Mouse (Mus musculus) layer of hippocampus, adult 9-11 months (tissue): ENCODE measurements at regions not wholly inside any gene's neighbourhood (a gene's known extent, or its start where the extent isn't known, plus 50 kb on each side); places are given as distances from the start of the nearest gene placed in this dataset.

Experiments
- DNase-seq: peaks from one replicate; pipeline ENCODE4 v3.0.0; 2022

DNA sequence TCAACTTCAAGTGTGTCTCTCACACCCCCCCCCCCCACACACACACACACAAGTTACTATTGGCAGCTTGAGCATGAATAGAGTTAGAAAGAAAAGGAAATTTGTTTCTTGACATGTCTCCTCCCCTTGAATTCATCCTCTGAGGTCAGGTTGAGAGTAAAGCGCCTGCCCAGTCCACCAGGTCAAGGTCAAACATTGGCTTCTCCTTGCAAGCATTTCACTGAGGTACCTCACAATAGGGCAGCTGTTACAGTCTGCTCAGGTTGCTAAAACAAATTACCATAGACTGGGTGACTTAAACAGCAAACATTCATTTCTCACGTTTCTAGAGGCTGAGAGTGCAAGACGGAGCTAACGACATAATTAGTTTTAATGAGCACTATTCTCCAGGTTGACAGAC is 344.2 kb downstream of the Galc start:
- no peak for DNase-seq

DNA sequence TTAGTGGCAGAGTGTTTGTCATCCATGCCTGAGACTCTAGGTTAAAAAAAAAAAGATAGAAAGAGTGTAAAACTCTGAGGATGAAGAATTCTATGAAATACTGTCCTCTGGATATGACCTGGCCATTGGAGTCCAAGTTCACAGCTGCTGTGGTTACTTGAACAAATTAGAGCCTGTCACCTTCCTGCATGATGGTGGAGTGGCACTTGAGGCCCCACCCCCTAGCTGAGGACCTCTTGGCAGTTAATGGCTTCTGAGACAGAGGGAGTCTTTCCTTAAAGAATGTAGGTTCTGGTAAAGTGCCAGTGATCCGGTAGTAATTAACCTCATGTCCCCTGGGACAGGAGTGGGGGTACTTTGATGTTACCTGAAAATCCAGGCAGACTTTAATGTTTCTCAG is 346.5 kb downstream of the Galc start:
- no peak for DNase-seq

DNA sequence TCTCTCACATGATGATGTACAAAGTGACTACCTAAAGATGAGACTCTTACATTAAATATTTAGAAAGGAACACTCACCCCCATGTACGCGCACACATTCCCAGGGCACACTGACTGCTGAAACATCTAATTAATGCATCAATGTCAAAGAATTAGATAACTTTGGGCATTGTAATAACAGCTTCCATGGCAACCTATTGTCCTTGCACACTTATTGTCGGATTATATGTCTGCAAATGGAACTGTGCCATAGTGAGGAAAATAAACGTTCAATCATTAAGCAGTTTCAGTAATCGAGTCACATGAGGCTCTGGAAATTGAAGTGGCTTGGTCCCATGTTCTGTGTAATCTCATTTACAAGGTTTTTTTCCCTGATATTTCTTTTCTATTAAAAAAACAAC is 360.0 kb downstream of the Galc start:
- DNase-seq: no peak

GRCm38 (mm10) chr12:97898178-97898577 is 361.1 kb downstream of the Galc start:
- DNase-seq: no peak

DNA sequence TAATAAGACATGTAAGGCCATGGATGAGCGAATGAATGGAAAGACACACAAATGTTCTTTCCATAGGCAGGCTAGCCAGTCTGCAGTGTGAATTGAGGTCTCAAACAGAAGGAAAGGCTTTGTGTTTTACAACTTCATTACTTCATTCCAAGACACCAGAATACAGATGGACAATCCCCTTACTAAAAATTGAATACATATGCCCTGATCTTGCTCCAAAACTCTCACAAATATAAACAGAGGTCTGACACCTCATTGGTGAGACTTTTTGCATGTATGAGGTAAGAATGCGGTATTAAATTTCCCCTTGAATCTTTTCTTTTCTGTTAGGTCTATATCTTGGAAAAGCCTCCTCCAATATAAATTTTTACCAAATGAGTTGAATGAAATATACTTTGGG is 363.3 kb downstream of the Galc start:
- DNase-seq: no peak

DNA sequence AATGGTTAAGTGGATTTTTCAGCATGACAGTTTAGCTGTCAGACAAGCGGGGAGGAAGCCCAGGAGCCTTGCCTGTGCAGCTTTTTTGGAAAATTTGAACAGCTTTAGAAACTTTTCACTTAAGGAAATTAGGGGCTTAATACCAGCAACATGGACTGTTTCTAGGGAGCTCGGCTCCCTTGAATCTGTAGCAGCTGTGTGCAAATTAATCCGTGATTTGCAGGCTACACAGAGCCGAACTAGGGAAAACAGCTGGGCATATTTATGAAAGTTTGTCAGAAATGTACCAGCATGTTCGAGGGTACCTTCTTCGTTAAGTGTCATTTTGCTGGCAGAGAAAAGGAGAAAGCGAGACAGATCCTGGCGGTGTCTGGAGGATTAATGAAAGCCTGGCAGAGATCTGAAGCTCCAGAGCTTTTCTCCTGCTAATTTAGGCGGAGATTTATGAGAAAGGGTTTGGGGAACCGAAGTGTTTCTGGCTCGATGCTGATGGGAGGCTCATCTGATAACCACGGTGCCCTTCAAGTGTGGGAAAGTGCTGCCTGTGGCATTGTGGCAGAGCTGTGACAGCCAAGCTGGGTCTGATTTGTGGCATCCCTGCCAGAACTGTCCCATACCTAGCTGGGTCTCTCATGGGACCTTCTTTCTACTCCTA is 370.3 kb downstream of the Galc start:
- DNase-seq: peak; percentile 18

DNA sequence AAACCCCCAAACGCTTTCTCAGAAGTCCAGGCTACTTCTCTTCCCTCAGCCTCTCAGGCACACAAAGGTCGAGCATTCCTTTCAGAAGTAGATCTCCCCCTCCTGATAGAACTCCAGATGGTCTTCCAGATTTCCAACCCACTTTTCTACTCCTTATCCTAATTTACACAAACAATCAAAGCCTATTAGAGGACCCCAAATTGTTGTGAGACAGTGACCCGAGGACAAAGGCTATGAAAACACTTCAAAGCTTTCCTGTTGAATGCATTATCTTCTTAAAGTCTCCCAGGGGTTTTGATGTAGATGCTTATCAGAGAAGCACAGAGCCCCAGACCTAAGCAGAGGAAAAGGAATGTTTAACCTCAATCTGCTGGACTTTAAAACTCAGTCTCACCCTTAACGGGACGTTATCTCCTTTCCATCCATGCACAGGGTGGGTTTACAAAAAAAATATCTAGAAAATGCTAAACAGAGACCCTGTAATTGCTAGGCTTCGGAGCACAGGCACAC is 370.9 kb downstream of the Galc start:
- DNase-seq: no peak

DNA sequence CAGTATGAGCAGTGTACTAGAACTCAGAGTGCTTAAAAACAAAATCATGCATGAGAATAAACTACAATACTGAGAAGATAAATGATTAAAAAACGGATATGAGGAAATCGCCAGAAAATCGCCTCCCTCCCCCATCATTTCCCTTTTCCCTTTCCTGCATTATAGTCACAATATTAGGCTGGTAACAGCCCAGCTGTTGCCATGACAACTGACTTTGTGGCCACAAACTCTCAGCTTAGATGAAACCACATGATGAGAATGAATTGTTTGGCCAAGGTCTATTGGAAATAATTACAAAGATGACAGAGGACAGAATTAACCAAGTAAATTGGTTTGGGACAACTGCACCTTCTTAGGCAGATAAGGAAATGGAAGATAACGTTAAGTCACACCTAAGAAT is 376.8 kb downstream of the Galc start:
- DNase-seq: no peak

GRCm38 (mm10) chr12:97872391-97872790 is 386.9 kb downstream of the Galc start:
- peak; percentile 34 for DNase-seq

DNA sequence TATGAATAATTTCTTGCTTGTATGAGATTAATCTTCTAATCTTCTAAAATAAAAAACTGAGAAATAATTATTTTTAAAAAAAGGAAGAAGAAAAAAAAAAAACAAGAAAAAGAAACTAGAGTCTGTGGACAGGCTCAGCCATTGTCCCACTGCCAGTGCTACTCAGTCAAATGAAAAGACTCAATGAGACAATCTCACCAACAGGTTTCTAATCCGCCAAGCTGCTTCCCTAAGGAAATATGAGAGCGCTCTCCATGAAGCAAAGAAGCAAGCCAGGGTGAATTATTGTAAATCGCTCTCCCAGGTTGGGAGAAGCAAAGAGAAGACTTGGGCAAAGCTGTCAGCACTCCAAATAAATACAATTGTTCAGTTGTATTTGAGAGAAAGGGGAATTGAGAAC is 396.3 kb downstream of the Galc start:
- DNase-seq: no peak

- DNase-seq: peak; percentile 82
Observed at GRCm38 (mm10) chr12:97836202-97836908, 422.9 kb downstream of the Galc start.

- no peak for DNase-seq
Observed at GRCm38 (mm10) chr12:97793364-97794120, 465.7 kb downstream of the Galc start.

DNA sequence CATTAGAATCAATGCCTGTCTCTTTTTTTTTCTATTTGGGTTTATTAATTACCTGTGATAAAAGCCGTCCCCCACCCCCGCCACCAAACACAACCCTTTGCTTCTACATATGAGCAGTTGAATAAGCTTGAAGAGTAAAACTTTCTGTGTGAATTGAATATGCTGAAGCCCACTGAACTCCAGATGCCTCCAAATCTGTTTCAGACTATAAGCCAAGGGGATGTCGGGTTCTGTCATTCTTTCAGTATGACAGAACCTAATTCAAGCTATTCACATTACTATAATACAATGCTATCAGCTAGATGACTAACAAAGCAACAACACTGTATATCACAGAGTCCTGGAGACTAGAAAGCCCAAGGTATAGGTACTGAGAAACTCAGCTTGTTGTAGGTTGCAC is 475.8 kb downstream of the Galc start:
- peak; percentile 12 for DNase-seq

GRCm38 (mm10) chr12:97759116-97759515 is 500.1 kb downstream of the Galc start:
- peak; percentile 54 for DNase-seq

- peak; percentile 53 for DNase-seq
Observed at GRCm38 (mm10) chr12:97758624-97759023, 500.6 kb downstream of the Galc start.

- DNase-seq: peak; percentile 38
Observed at GRCm38 (mm10) chr12:97750166-97750565, 509.1 kb downstream of the Galc start.

GRCm38 (mm10) chr12:97740927-97741326 is 518.3 kb downstream of the Galc start:
- no peak for DNase-seq

GRCm38 (mm10) chr12:97732078-97732580 is 527.1 kb downstream of the Galc start:
- no peak for DNase-seq

DNA sequence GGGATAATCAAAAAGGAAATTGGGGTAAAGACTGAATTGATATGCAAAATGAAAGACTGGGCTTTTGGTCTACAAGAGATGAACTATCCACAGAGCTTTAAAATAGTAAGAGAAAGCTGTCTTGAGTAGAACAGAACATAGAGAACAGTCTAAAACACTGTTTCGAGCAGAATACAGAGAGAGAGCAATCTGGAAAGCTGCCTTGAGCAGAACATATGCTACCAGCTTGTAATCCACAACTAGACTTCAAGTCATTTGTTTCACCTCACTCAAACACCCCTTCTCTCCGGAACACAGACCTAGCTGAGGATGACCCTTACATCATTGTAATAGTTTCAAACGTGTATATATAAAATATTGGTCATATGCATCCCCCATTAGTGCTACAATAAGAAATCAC is 538.7 kb downstream of the Galc start:
- no peak for DNase-seq

DNA sequence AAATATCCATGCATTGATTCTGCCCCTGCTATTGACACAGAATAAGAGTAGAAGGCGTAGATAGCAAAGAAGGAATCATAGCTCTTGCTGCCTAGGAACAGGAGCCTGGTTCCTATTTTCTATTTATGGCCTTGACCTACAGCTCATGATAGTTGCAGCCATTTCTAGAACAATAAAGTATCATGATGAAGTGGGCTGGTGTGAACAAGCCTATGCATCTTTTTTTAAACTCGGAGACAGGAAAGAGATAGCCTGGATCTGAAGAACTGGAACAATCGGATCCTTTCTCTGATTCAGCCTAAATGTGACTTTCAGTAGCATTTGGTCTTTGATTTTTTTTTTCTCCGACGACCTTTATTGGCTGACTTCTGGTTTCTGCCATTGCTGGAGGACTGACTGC is 541.4 kb downstream of the Galc start:
- no peak for DNase-seq
